Mouse (Mus musculus) brain, embryonic 14.5 days (tissue): ENCODE results near the gene Smndc1. TPM values are rescaled to one million over a fixed set of nuclear protein-coding genes. Genes with fewer than 3 reads are reported as not detected.

Source experiments
- DNase-seq: peaks from one replicate; pipeline ENCODE4 v3.0.0-alpha.2; 2011; ENCODE audit warnings: low read depth
- CTCF ChIP-seq: fragments of 200-500 bp; IDR thresholded peaks from 2 replicates; pipeline ENCODE4 v1.5.1; 2012; ENCODE audit warnings: inconsistent platforms, mild to moderate bottlenecking, moderate library complexity, borderline replicate concordance; ENCODE audit not compliant: insufficient read depth, insufficient read length; ENCODE audit errors: extremely low read depth
- POLR2A ChIP-seq: fragments of 200-500 bp; IDR thresholded peaks from 2 replicates; pipeline ENCODE4 v1.6.1; 2012; ENCODE audit warnings: mild to moderate bottlenecking, inconsistent platforms, borderline replicate concordance; ENCODE audit not compliant: poor library complexity, insufficient read depth, insufficient read length, severe bottlenecking; ENCODE audit errors: extremely low read depth
- polyA plus RNA-seq: library from polyadenylated mRNA; depleted of rRNA; stranded (reverse); fragments of >200 nt; gene quantifications from 2 replicates; pipeline ENCODE4 v1.2.3, GENCODE M21; 2012

Gene Smndc1
- polyA plus RNA-seq, 1 experiment, result 27.3 TPM

DNA sequence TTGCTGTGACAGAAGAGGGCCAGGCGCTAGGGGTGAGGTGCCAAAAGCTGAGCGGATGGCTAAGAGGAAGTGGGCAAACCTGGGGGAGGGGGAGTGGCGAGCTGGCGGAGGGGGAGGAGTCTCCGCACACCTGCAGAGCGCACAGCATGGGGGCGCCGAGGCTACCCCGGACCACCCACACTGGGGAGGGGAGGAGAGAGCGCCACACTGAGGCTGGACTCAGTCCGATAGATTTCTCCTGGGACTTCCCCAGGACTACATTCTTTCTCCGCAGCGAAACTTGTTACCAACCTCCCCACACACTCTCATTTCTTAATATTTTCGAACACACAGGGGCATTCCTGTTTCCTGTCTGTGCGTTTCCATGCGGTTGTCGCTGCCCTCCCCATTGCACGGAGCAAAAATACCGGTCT, 33.0 kb upstream of the Smndc1 start:
- no peak for DNase-seq
- no peak for TF ChIP-seq CTCF

DNA sequence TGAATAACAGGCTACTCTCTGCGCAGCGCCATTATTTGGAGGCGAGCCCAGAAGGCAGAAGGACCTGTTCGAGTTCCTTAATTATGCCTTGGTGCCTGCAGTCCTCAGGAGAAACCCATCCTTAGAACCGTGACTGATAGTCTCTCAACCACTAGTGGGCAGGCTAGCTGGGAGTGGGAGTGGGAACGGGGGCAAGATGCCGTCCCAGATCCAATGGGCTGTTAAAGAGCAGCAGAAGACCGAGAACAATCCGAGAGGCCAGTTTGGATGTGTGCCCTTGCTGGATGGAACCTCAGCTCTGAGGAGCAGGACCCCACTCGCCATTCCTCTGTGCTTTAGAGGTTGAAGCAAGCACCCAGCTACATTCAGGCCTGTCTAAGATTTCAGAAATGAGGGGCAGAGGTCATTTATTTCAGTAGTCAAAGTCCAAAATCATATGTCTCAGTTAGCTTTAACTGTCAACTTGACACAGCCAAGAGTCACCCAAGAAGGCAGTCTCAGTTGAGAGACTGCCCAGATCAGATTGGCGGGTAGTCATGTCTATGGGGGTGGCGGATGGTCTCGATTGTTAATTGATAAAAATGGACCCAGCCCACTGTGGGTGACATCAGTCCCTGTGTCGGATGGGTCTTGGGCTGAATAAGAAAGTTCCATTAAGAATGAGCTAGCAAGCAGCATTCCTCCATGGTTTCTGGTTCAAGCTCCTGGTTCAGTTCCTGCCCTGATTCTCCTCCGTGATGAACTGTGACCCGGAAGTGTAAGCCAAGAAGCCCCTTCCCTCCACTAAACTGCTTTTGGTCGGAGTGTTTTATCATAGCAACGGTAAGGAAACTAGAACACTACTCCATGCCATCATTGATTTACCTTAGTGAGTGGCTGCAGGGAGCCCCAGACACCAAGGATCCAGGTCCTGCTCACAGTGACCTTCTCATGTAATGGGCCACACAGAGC, 32.3 kb upstream of the Smndc1 start:
- TF ChIP-seq POLR2A, result no peak
- peak; percentile 24; the same call in 1 of the 2 replicates for TF ChIP-seq CTCF
- DNase-seq, result no peak

DNA sequence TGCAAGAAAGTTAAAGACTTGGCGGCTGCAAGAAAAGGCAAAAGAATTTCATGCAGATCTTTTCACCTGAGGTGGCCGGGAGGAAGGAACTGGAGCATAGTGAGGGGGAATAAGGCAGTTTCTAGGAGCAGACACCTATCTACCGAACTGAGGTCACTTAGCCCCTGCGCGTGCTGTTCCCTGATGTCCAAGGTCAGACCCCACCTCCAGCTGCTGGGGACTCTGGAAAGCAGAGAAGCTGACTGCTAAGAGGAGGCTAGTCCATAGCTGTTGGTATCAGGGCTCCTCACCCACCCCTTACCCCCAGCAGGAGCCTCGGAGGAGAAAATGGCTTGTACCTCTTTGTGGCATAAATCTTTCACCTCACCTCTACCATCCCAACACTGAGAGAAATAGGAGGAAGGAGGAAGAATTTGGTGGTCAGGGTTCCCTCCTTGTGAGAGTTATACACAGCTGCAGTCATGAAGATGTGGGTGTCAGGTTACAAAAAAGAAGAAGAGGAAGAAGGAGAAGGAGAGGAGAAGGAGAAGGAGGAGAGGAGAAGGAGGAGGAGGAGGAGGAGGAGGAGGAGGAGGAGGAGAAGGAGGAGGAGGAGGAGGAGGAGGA, 31.3 kb upstream of the Smndc1 start:
- TF ChIP-seq POLR2A, result no peak
- DNase-seq, result no peak

DNA sequence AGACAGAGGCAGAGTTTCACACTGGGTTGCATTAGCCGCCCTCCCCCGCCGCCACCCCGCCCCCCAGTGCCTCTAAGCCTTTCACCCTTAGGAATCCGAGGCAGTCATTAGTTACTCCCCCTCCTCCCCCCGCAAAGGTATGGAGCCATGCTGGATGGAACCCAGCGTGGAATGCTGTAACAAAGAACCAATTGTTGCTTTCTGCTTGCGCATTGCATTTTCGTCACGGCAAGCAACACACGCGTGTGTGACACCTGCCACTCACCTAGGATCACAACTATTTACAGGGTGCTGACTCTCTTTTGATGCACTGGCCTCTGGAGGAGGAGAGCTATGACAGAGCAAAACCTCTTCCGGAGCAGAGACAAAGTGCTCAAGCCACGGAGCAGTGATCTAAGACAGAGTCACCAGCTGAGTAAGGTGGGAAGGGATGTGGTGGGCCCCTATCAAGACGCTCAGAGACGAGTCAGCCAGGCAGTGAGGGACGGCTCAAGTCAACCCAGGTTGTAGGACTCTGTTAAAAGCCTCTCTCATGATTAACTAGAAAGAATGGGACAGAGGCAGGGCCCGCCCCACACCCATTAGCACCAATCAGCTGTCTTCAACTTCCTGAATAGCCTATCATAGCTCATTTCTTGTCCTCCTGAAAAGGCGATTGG, 30.7 kb upstream of the Smndc1 start:
- DNase-seq, result peak; percentile 92
- TF ChIP-seq POLR2A (no peak), CTCF (no peak)

DNA sequence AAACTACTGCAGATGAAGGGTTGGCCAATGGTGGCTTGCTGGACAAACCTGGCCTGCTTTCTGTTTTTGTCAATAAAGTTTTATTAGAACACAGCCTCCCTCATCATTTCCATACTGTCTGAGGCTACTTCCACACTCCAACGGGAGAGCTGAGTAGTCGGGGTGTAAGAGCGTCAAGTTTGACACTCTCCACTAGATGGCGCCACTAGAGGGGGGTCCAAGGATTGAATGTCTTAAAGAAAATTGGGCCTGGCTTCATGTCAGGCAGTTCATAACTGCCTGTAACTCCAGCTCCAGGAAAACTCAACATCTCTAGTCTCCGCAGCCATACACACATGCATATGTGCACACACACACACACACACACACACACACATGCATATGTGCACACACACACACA, 29.5 kb upstream of the Smndc1 start:
- peak; percentile 76 for DNase-seq
- TF ChIP-seq CTCF (peak; percentile 59; the same call in 1 of the 2 replicates), POLR2A (no peak)

DNA sequence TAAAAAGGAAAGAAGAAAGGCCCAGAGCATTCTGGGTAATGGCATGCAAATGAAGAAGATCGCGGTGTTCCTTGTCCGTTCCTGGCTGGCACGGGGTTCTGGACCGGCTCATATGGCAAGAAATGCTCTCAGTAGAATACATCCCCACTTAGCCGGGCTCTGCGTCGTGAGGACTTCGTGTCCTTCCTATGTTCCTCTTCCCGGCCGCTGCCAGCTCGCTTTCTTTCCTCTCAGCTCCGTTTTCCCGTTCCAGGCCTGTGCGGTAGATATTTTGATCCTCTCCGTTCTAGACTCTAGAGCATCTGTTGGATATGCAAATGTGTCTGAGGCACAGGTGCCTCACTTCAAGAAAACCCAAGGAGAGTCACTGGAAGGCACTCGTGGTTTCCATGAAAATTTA, 24.8 kb upstream of the Smndc1 start:
- TF ChIP-seq CTCF (no peak), POLR2A (no peak)
- DNase-seq, result no peak

DNA sequence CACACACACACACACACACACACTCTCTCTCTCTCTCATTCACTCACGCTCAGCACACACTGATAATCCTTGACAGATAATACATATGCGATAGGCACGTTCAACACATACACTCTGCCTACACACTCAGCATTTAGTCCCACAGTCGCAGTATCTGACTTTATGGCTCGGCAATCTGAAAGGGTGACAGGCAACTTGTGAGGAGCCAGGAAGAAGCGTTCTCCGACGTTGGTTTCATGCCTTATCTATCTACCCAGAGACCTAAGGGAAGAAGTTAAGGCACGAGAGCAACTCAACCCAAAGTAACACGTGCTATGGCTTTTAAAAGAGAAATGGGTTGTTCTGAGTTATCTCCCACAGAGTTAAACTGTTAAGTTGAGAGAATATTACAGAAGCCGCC, 24.3 kb upstream of the Smndc1 start:
- no peak for DNase-seq
- TF ChIP-seq CTCF (no peak), POLR2A (no peak)

DNA sequence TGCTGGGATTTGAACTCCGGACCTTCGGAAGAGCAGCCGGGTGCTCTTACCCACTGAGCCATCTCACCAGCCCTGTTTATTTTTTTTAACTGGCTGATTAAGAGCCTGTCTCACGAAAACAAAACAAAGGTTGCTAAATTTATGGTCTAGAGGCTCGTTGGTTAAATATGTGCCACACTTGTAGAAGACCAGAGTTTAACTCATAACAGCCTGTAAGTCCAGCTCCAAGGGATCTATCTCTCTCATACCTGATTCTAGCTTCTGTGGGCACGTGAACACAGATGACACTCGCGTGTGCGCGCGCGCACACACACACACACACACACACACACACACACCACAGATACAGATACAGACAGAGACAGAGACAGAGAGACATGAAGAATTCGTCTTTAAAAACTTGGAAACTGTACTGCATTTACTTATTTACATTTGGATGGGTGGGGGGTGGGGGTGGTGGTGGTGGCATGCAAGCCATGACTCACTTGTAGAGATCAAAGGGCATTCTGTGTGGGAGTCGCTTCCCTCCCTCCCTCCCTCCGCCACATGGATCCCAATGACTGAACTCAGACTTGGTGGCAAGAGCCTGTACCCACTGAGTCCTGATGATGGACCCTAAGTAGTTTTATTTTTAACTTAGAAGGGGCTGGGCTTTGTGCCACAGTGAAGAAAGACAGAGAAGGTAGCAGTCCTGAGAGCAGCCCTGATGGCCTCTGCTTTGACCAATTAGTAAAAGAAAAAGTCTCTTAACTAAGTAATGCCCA, 23.4 kb upstream of the Smndc1 start:
- DNase-seq, result no peak
- TF ChIP-seq CTCF, result no peak
- no peak for TF ChIP-seq POLR2A

DNA sequence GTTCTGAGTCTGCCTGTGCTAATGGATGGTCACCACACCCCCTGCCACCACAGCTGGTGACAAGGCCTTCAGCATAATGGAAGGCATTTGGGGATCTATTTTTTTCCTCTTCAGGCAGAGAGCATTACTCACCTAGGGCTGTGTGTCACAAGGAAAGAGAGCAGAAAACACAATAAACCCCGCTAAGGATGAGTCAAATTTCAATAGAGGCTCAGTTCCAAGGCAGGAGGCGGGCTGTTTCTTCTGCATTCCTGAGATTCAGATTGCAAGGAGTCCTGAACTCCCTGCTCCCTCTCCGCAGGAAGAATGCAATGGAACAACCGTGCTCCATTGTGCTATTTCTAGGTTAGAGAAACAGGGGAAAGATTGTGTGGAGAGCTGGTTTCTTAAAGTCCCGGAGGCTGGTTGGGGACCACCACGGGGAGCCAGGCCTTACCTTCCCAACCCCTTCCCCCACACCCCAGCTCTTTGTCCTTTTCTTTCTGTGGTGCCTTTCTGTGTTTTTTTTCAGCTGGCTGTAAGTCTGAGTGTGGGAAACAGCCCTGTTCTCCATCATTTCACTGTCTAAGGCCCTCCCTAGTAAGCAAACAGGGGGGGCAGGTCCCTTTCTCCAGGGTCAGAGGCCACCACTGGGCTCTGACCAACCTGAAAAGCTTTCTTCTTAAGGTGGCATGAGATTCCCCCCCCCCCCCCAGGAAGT, 21.9 kb upstream of the Smndc1 start:
- TF ChIP-seq POLR2A (no peak), CTCF (no peak)
- DNase-seq, result no peak

DNA sequence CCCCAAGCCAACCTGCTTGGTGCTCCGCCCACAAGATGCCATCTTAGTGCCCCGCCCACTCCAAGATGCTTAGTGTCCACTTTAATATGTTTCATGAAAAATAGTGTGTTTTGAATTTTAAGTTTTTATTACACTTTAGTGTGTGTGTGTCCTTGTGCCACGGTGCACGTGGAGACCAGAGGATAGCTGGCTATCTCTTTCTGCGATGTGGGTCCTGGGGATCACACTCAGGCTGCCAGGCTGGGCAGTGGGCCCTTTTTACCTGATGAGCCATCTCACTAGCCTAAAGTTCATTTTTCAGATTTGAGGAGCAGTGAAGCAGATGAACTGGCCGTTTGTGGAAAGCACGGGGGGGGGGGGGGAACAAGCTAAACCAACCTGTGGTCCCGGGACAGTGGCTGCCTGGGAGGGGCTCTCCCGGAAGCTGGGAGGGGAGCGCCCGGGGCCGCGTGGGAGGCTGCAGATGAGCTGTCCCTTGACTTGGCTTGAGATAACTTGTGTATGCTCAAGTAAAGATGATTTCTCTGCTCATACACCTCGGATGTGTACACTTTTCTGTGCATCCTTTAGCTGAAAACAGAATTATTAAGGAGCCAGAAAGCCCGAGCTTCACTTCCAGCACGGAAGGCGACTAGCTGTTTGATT, 19.4 kb upstream of the Smndc1 start:
- TF ChIP-seq POLR2A, result no peak
- no peak for TF ChIP-seq CTCF
- DNase-seq, result no peak

DNA sequence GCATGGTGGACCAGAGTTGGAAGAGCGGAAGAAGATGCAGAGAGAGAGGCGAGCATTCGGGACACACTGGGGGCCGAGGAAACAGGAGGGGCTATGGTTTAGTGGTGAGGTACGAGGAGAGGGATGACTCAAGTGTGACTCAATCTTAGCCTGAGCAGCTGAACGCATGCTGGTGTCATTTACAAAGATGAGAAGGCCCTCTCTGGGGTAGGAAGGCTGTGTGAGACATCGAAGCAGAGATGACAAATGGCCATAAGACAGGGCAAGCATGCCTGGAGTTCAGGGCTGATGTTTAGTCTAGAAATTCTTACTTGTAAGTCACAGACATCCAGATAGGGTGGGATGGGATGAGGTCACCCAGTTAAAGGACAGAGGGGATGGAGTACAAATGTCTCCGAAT, 18.0 kb upstream of the Smndc1 start:
- TF ChIP-seq POLR2A, result no peak
- no peak for TF ChIP-seq CTCF
- no peak for DNase-seq
